Mouse (Mus musculus) mature B cell (primary cell): ENCODE data around the gene B3gnt6.
"Not testable (repeated sequence)": the region's sequence is repeated elsewhere in the genome, so short reads cannot be mapped to it uniquely, and the experiment has no call there.

Source experiments
- in situ Hi-C: fragments of 300-500 bp; cut with MboI; formaldehyde crosslinking; loops from 2 replicates; pipeline ENCODE4 v1.14.3; 2019

The B3gnt6 gene

GRCm38 (mm10) chr7:98199381-98199780, at the start of gene B3gnt6:
B3gnt6 (minus strand) TSS chr7:98199481.
- in situ Hi-C loops = loop anchor here (10.0 kb wide), 1 partner anchor 65 kb away; no protein-coding TSS in a partner anchor

- in situ Hi-C loops = no loop called here
Observed at GRCm38 (mm10) chr7:98236686-98237359, 37.5 kb upstream of the B3gnt6 start.

GRCm38 (mm10) chr7:98223796-98224195, 24.5 kb upstream of the B3gnt6 start:
- in situ Hi-C loops = no loop called here

GRCm38 (mm10) chr7:98216713-98217112, 17.4 kb upstream of the B3gnt6 start:
- in situ Hi-C loops = no loop called here

GRCm38 (mm10) chr7:98202946-98203345, 3.7 kb upstream of the B3gnt6 start:
- in situ Hi-C loops = no loop called here

- in situ Hi-C loops = no loop called here
Observed at GRCm38 (mm10) chr7:98201493-98202028, 2.3 kb upstream of the B3gnt6 start.

- in situ Hi-C loops = no loop called here
Observed at GRCm38 (mm10) chr7:98200396-98200795, 1.1 kb upstream of the B3gnt6 start.

GRCm38 (mm10) chr7:98195151-98195801, 4.0 kb downstream of the B3gnt6 start:
- in situ Hi-C loops = loop anchor here (10.0 kb wide), 1 partner anchor 60 kb away; no protein-coding TSS in a partner anchor

- in situ Hi-C loops = loop anchor here (10.0 kb wide), 1 partner anchor 59 kb away; no protein-coding TSS in a partner anchor
Observed at GRCm38 (mm10) chr7:98194026-98194792, 5.1 kb downstream of the B3gnt6 start.

- in situ Hi-C loops = loop anchor here (10.0 kb wide), 1 partner anchor 59 kb away; no protein-coding TSS in a partner anchor
Observed at GRCm38 (mm10) chr7:98193515-98194025, 5.7 kb downstream of the B3gnt6 start.

GRCm38 (mm10) chr7:98191571-98192250, 7.6 kb downstream of the B3gnt6 start:
- in situ Hi-C loops = loop anchor here (10.0 kb wide), 1 partner anchor 57 kb away; no protein-coding TSS in a partner anchor

GRCm38 (mm10) chr7:98190578-98190977, 8.7 kb downstream of the B3gnt6 start:
- in situ Hi-C loops = loop anchor here (10.0 kb wide), 1 partner anchor 56 kb away; no protein-coding TSS in a partner anchor

GRCm38 (mm10) chr7:98189745-98190144, 9.5 kb downstream of the B3gnt6 start:
- in situ Hi-C loops = loop anchor here (10.0 kb wide), 1 partner anchor 55 kb away; no protein-coding TSS in a partner anchor

GRCm38 (mm10) chr7:98188680-98189079, 10.6 kb downstream of the B3gnt6 start:
- in situ Hi-C loops = no loop called here

- in situ Hi-C loops = no loop called here
Observed at GRCm38 (mm10) chr7:98188238-98188637, 11.0 kb downstream of the B3gnt6 start.

- in situ Hi-C loops = not testable (repeated sequence)
Observed at GRCm38 (mm10) chr7:98187332-98187731, 11.9 kb downstream of the B3gnt6 start.

GRCm38 (mm10) chr7:98186637-98187036, 12.6 kb downstream of the B3gnt6 start:
- in situ Hi-C loops = no loop called here

- in situ Hi-C loops = no loop called here
Observed at GRCm38 (mm10) chr7:98185326-98185725, 14.0 kb downstream of the B3gnt6 start.

GRCm38 (mm10) chr7:98178560-98179231, 20.6 kb downstream of the B3gnt6 start:
- in situ Hi-C loops = no loop called here

- in situ Hi-C loops = no loop called here
Observed at GRCm38 (mm10) chr7:98177929-98178559, 21.2 kb downstream of the B3gnt6 start, which contains the start of gene Capn5. Capn5 (minus strand) TSS chr7:98178274.
